Mouse (Mus musculus) hindbrain, embryonic 15.5 days (tissue): ENCODE measurements around the gene Gns. TPM values are rescaled to one million over a fixed set of nuclear protein-coding genes. Genes with fewer than 3 reads are reported as not detected.

Experiments used
- ATAC-seq: fragments of 200-750 bp; cut with Nextera tagmentation; 2 replicates; pipeline ENCODE4 v1.8.0; 2017; ENCODE audit warnings: low read depth, moderate number of reproducible peaks, moderate TSS enrichment; ENCODE audit not compliant: low FRiP score
- H3K27ac ChIP-seq: fragments of 300-500 bp; sonication (generic); replicated peaks from 2 replicates; pipeline ENCODE4 v1.5.1; 2015; ENCODE audit warnings: mild to moderate bottlenecking, inconsistent platforms
- H3K27me3 ChIP-seq: fragments of 300-500 bp; sonication (generic); 2 replicates; pipeline ENCODE4 v1.6.1; 2015; ENCODE audit warnings: control low read depth, inconsistent platforms
- H3K36me3 ChIP-seq: fragments of 300-500 bp; sonication (generic); 2 replicates; pipeline ENCODE4 v1.6.1; 2015; ENCODE audit warnings: control low read depth, inconsistent platforms
- H3K4me1 ChIP-seq: fragments of 300-500 bp; sonication (generic); replicated peaks from 2 replicates; pipeline ENCODE4 v1.6.1; 2015; ENCODE audit warnings: control low read depth, inconsistent platforms
- H3K4me2 ChIP-seq: fragments of 300-500 bp; sonication (generic); 2 replicates; pipeline ENCODE4 v1.6.1; 2015; ENCODE audit warnings: moderate library complexity, mild to moderate bottlenecking, inconsistent platforms
- H3K4me3 ChIP-seq: fragments of 300-500 bp; sonication (generic); 2 replicates; pipeline ENCODE4 v1.5.1; 2015; ENCODE audit warnings: mild to moderate bottlenecking, inconsistent platforms
- H3K9ac ChIP-seq: fragments of 300-500 bp; sonication (generic); 2 replicates; pipeline ENCODE4 v1.6.1; 2015; ENCODE audit warnings: inconsistent platforms
- H3K9me3 ChIP-seq: fragments of 300-500 bp; sonication (generic); 2 replicates; pipeline ENCODE4 v1.6.1; 2016; ENCODE audit warnings: control low read depth, inconsistent platforms
- WGBS: fragments of 180-500 bp; shearing (Covaris S2); methylation state at CpG from one replicate; pipeline ENCODE4 v1.1.7; 2015; 5-methylcytosine and 5-hydroxymethylcytosine counted together
- polyA plus RNA-seq: library from polyadenylated mRNA; unstranded; fragments of >200 nt; fragmentation: Nextera tagmentation; extraction: Ambion mirVana; gene quantifications from 2 replicates; pipeline ENCODE4 v1.2.1, GENCODE M21; 2015

The Gns gene
- polyA plus RNA-seq, 1 experiment from 2014 or later = 42.5 TPM

DNA sequence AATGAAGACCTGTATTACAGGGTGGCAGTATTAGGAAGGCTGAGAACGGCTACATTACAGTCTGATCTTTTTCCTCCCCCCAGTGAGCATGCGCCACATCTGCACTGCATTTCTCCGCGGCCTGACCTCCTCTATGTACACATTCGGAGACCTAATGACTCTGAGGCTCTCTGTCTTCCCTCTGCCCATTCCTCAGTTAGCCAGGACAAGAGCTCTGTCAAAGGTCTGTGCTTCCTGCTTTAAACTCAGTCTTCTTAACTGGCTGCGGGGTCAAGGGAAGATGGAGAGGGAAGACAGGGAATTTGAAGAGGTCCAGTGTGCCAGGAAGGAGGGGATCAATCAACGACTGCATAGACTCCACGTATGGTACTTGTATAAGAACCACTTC lies 71.4 kb downstream of the Gns start:
- no peaks in the 10 kb centered on the region for H3K9me3 ChIP-seq
- no peak overlapping the region for H3K4me3 ChIP-seq
- no peaks in the 10 kb centered on the region for H3K36me3 ChIP-seq
- no peak overlapping the region for H3K9ac ChIP-seq
- WGBS = 63% methylated on average over 8 of the region's 8 CpGs
- H3K27ac ChIP-seq = no peak overlapping the region
- peaks cover 17% of the 10 kb centered on the region for H3K4me1 ChIP-seq
- H3K4me2 ChIP-seq = no peak overlapping the region
- no peaks in the 10 kb centered on the region for H3K27me3 ChIP-seq
- ATAC-seq = no peak

DNA sequence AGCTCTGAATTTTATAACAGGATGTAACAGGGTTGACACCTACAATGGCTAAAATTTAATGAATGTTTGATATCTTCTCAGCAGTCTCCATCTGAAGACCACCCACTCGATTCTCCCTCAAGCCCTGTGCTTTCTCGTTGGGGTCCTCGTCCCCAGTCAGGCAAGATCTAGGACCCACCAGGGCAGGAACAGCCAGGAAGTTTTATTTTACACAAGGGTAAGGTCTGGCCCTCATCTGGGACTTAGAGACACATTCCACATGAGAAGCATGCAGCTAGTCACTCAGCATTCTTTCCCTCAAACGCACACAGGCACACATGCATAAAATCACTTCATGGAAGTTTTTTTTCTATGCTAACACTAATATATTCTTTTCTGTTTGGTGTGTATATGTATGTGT lies 71.8 kb downstream of the Gns start:
- Histone ChIP-seq H3K27me3 (no peaks in the 10 kb centered on the region), H3K9ac (no peak overlapping the region), H3K9me3 (no peaks in the 10 kb centered on the region), H3K4me1 (peaks cover 17% of the 10 kb centered on the region), H3K36me3 (no peaks in the 10 kb centered on the region), H3K27ac (no peak overlapping the region), H3K4me3 (no peak overlapping the region), H3K4me2 (no peak overlapping the region)
- 78% methylated on average over 4 of the region's 4 CpGs for WGBS
- no peak for ATAC-seq

DNA sequence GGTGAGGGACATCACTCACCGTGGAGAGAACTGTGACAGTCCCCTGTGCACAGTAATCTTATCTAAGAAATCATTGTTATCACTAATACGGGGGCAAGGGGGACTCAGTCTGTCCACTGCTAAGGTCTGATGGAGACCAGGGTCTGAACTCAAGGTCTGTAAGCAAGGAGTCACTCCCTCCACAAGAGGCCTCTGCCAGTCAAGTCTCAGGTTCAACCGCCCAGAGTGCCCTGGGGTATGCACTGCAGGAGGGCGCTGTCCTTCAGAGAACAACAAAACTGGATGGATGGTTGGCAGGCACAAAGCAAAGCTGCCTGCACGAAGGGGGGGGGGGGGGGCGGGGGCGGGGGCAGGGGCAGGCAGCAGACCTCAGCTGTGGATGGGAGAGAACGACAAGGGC lies 73.2 kb downstream of the Gns start:
- Histone ChIP-seq H3K27ac (no peak overlapping the region), H3K27me3 (no peaks in the 10 kb centered on the region), H3K4me3 (no peak overlapping the region), H3K9ac (no peak overlapping the region), H3K4me1 (peaks cover 4% of the 10 kb centered on the region), H3K4me2 (no peak overlapping the region), H3K36me3 (no peaks in the 10 kb centered on the region), H3K9me3 (no peaks in the 10 kb centered on the region)
- 61% methylated on average over 6 of the region's 8 CpGs for WGBS
- no peak for ATAC-seq

DNA sequence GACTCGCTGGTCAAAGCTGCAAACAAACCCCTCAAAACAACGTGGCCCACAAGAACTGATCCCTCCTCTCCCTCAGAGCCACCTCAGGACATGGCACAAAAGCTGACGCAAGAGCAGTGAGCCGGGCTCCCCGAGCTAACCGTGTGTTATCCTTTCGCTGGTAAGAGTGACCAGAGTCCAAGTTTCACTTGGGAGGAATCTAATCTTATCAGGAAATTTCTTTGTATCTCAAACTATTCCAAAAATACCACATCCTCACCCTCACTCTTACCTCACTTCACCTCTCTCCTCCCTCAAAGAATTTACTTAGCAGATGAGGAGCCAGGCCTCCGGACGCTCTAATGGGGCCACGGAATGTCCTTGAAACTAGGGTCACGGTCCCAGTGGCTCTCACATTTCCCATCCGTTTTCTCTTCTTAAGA lies 74.4 kb downstream of the Gns start:
- 87% methylated on average over 12 of the region's 12 CpGs for whole genome bisulfite sequencing
- no peaks in the 10 kb centered on the region for H3K9me3 ChIP-seq
- H3K4me3 ChIP-seq = no peak overlapping the region
- no peak overlapping the region for H3K9ac ChIP-seq
- ATAC-seq = no peak
- no peaks in the 10 kb centered on the region for H3K4me1 ChIP-seq
- H3K27me3 ChIP-seq = no peaks in the 10 kb centered on the region
- no peak overlapping the region for H3K4me2 ChIP-seq
- no peaks in the 10 kb centered on the region for H3K36me3 ChIP-seq
- H3K27ac ChIP-seq = no peak overlapping the region

DNA sequence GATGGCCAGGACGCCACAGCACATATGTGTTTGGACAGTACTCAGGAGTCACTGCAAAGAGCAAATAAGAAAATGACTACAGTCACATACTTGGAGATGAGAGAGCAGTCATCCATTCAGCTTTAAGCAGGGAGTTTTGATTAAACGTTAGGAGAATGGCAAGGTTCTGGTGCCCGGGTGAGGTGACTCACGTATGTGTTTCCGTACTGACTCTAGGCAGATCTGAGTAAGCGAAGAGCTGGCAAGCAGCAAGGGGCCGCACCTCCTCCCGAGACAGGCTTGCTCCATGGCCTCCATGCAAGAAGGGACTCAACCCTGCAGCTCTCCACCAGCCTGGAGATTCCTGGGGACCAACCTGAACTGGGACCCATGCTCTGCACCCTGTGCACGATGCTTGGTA lies 78.9 kb downstream of the Gns start:
- 91% methylated on average over 9 of the region's 9 CpGs for WGBS
- H3K4me1 ChIP-seq = peaks cover 8% of the 10 kb centered on the region; the same call in 1 of the 2 replicates

DNA sequence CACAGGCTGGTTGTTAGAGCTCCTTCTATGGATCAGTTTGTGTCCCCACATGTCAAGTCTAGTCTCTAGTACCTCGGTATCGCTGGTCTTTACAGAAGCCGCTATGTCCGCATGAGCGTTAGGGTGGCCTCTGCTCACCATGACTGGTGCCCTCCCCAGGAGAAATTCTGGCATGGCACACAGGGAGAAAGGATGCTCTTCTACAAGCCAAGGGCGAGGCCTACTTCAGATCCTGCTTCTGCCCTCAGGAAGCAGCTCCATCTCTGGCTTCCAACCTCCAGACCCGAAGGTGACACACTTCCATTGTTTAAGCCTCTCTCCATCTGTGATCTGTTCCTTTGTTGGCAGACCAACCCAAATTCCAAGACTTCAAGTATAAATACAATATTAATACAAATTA lies 79.3 kb downstream of the Gns start:
- H3K36me3 ChIP-seq = no peaks in the 10 kb centered on the region

More for the DNA sequence above, 78.9 kb downstream of the Gns start:
- Histone ChIP-seq H3K4me3 (no peak overlapping the region), H3K9me3 (no peaks in the 10 kb centered on the region), H3K9ac (no peak overlapping the region), H3K27ac (no peak overlapping the region), H3K27me3 (no peaks in the 10 kb centered on the region), H3K36me3 (no peaks in the 10 kb centered on the region), H3K4me2 (no peak overlapping the region)
- no peak for ATAC-seq

DNA sequence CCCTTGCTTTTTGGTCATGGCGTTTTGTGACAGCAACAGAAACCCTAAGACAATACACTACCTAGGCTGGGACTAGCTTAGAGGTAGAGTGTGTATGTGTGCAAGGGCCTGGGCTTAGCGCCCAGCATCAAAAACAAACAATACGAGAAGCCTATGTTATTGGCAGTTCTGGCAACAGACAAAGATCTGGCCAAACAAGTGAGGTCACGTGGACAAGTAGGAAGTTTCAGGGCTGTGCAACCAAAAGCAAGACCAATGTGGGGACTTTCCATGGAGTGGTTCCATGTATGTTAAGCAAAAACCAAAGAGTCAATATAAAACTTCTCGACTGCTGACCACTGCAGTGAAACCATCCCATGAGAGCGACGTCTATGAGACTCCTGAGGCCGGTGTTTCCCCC lies 80.9 kb downstream of the Gns start:
- ATAC-seq = no peak
- no peak overlapping the region for H3K9ac ChIP-seq
- no peak overlapping the region for H3K27ac ChIP-seq
- H3K4me1 ChIP-seq = peaks cover 8% of the 10 kb centered on the region; the same call in 1 of the 2 replicates
- no peak overlapping the region for H3K4me3 ChIP-seq
- no peak overlapping the region for H3K4me2 ChIP-seq
- no peaks in the 10 kb centered on the region for H3K36me3 ChIP-seq
- H3K9me3 ChIP-seq = no peaks in the 10 kb centered on the region
- WGBS = 89% methylated on average over 8 of the region's 8 CpGs
- H3K27me3 ChIP-seq = no peaks in the 10 kb centered on the region

More for the DNA sequence above, 79.3 kb downstream of the Gns start:
- ATAC-seq = no peak
- H3K4me2 ChIP-seq = no peak overlapping the region
- no peaks in the 10 kb centered on the region for H3K27me3 ChIP-seq
- no peaks in the 10 kb centered on the region for H3K9me3 ChIP-seq
- no peak overlapping the region for H3K9ac ChIP-seq
- H3K27ac ChIP-seq = no peak overlapping the region
- 96% methylated on average over 7 of the region's 7 CpGs for WGBS
- no peak overlapping the region for H3K4me3 ChIP-seq
- H3K4me1 ChIP-seq = peaks cover 8% of the 10 kb centered on the region; the same call in 1 of the 2 replicates

Other genes with a start within 250 kb of the Gns start
- 14.7 and 17.3 TPM in 2 replicates for gene Tbc1d30, start 13.8 kb upstream of the Gns start, polyA plus RNA-seq
- gene Rassf3, start 111.3 kb downstream of the Gns start, polyA plus RNA-seq = 5.1 TPM in 2 replicates
- 27.3 and 28.4 TPM in 2 replicates for gene Tbk1, start 221.7 kb downstream of the Gns start, polyA plus RNA-seq